Mouse (Mus musculus): ENCODE data around the gene Uck2.

Uck2 gene

GRCm38 (mm10) chr1:167249881-167250280, 35.2 kb downstream of the Uck2 start:
- no peak for DNase-seq

- no peak for DNase-seq
These were observed 35.9 kb downstream of the Uck2 start for GRCm38 (mm10) chr1:167249252-167249651.

GRCm38 (mm10) chr1:167247886-167248285, 37.2 kb downstream of the Uck2 start:
- no peak for DNase-seq

- DNase-seq: no peak
These were observed 38.1 kb downstream of the Uck2 start for GRCm38 (mm10) chr1:167246976-167247375.

- DNase-seq: no peak
These were observed 38.8 kb downstream of the Uck2 start for GRCm38 (mm10) chr1:167246275-167246674.

GRCm38 (mm10) chr1:167245180-167245641, 39.9 kb downstream of the Uck2 start:
- no peak for DNase-seq

- no peak for DNase-seq
These were observed 42.9 kb downstream of the Uck2 start for GRCm38 (mm10) chr1:167242191-167242681.

- no peak for DNase-seq
These were observed 43.6 kb downstream of the Uck2 start for GRCm38 (mm10) chr1:167241487-167241886.

- DNase-seq: no peak
These were observed 44.8 kb downstream of the Uck2 start for GRCm38 (mm10) chr1:167240361-167240760.

GRCm38 (mm10) chr1:167239916-167240315, 45.2 kb downstream of the Uck2 start:
- peak; percentile 71 for DNase-seq

- no peak for DNase-seq
These were observed 47.3 kb downstream of the Uck2 start for GRCm38 (mm10) chr1:167237798-167238197.

- DNase-seq: no peak
These were observed 48.3 kb downstream of the Uck2 start for GRCm38 (mm10) chr1:167236790-167237189.

GRCm38 (mm10) chr1:167234344-167234743, 50.8 kb downstream of the Uck2 start:
- no peak for DNase-seq

GRCm38 (mm10) chr1:167232918-167233317, 52.2 kb downstream of the Uck2 start:
- DNase-seq: no peak

- no peak for DNase-seq
These were observed 53.4 kb downstream of the Uck2 start for GRCm38 (mm10) chr1:167231612-167232283.

GRCm38 (mm10) chr1:167230930-167231611, 54.0 kb downstream of the Uck2 start:
- DNase-seq: peak; percentile 51

GRCm38 (mm10) chr1:167222382-167223010, 62.6 kb downstream of the Uck2 start:
- DNase-seq: no peak

GRCm38 (mm10) chr1:167220303-167221174, 64.6 kb downstream of the Uck2 start:
- peak; percentile 84 for DNase-seq

GRCm38 (mm10) chr1:167215460-167215859, 69.7 kb downstream of the Uck2 start:
- DNase-seq: no peak

- DNase-seq: no peak
These were observed 72.4 kb downstream of the Uck2 start for GRCm38 (mm10) chr1:167212710-167213109.

- peak; percentile 54 for DNase-seq
These were observed 73.0 kb downstream of the Uck2 start for GRCm38 (mm10) chr1:167211979-167212614.

GRCm38 (mm10) chr1:167208816-167209215, 76.3 kb downstream of the Uck2 start:
- DNase-seq: no peak
